Mouse (Mus musculus) lung, postnatal 14 days (tissue): ENCODE measurements at regions not wholly inside any gene's neighbourhood (a gene's known extent, or its start where the extent isn't known, plus 50 kb on each side); places are given as distances from the start of the nearest gene placed in this dataset.

Experiments used
- DNase-seq: peaks from one replicate; pipeline ENCODE4 v3.0.0; 2021

GRCm38 (mm10) chr3:155994044-155994443, 567.5 kb upstream of the Negr1 start:
- no peak for DNase-seq

DNA sequence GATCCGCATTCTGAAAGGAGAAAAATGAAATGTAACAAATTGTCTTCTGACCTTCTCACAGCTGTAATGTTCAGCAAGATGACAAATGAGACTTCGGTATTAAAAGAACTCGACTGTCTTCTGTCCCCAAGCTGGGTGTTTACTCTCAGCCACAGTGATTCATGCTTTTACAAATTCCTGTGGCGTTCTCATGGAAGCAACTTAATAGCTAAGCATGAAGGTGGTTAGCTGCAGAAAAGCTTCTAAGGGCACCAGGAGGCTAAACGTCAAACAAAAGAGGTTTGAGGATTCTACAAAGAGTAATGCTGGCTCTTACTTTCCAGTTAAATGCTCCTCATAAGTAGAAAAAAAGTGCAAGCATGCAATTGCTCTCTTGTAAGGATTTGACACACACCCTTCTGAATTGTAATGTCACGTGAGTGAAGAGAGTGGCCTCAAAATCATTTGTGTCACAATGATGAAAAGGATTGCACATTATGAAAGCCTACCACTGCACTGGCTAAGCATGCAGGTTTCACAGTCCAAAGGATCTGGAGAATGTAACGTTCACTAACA, 543.8 kb upstream of the Negr1 start:
- no peak for DNase-seq

- no peak for DNase-seq
Observed at GRCm38 (mm10) chr3:156028602-156029188, 532.9 kb upstream of the Negr1 start.

- DNase-seq, result no peak
Observed at GRCm38 (mm10) chr3:156070257-156070656, 491.3 kb upstream of the Negr1 start.

GRCm38 (mm10) chr3:156082268-156082667, 479.3 kb upstream of the Negr1 start:
- DNase-seq, result no peak

DNA sequence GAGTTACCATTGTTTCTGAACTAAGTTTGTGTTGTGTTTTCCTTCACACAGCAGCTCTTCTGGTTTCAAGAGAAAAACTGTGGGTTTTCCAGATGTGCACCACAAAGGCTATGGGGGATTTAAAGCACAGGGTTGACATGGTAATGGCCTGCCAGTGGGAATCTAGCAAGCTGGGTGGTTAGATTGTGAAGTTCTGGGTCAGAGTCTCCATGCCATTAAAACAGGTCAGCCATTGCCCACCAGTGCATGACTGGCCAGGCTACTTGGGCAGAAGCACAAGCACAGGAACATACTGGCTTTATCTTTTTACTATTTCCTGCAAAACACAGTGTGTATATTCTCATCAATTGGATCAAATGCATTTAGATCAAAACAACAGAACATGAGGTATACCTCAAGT, 467.9 kb upstream of the Negr1 start:
- DNase-seq, result no peak

- DNase-seq, result no peak
Observed at GRCm38 (mm10) chr3:156094990-156095389, 466.6 kb upstream of the Negr1 start.

DNA sequence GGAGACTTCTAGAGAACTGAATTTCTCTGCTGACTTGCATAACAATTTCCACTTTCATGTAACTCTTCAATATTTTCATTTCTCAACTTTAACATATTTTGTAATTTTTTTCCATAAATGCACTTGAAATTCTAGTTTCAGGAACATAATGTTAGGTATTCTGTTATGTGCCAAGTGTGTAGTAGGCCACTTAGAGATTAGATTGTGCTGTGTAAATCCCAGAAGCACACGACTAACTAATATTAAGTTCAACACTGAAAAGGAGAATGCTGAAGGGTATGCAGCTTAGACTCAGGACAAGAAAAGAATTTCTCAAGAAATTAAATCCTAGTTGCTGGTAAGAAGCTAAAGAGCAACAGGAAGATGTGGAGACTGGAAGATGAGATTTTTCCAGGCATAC, 455.8 kb upstream of the Negr1 start:
- no peak for DNase-seq

GRCm38 (mm10) chr3:156120341-156120740, 441.3 kb upstream of the Negr1 start:
- no peak for DNase-seq

DNA sequence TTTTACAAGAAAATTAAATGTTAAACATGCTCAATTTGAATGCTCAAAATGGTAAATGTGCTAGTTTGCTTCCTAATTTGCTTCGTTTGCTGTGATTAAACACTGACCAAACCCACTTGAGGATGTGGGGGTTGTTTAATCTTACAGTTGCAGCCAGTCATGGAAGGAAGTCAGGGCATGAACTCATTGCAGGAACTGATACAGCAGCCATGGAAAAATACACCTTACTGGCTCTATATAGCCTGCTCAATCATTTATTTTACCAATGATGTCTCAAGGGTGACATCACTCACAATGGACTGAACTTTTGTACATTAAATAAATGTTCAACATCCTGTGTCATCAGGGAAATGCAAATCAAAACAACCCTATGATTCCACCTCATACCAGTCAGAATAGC, 430.0 kb upstream of the Negr1 start:
- no peak for DNase-seq

GRCm38 (mm10) chr3:156141355-156141754, 420.2 kb upstream of the Negr1 start:
- DNase-seq, result no peak

DNA sequence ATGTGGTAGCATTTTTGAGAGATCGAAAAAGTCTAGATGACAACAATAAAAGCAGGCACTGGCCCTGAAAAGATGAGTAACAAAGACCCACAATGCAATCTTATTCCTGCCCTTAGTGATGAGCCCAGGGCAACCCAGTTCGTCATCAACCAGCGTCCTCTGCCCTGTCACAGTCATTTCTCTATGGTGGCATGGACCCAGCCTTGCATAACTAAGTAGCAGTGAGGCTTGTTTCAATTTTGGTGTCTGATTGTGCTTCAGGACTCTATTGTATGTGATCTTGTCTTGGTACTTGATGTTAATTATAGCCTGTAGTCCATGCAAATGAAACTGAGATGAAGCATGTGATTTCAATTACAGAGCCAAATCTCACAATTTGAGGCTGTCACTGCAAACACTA, 412.3 kb upstream of the Negr1 start:
- DNase-seq, result no peak

DNA sequence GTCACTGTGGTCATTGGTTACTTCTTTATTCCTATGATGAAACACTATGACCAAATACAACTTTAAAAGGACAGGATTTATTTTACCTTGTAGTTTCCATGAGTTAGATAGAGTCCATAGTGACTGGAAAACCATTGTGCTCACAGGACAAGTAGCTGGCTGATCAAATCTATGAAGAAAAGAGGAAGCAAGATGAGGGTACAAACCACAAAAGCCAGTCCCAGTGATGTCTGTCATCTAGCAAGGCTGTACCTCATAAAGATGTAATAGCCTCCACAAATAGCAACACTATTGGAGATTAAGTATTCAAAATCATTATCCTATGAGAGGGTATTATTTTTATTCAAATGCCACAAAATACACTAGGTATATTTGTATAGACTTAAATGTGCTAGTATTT, 391.5 kb upstream of the Negr1 start:
- no peak for DNase-seq

DNA sequence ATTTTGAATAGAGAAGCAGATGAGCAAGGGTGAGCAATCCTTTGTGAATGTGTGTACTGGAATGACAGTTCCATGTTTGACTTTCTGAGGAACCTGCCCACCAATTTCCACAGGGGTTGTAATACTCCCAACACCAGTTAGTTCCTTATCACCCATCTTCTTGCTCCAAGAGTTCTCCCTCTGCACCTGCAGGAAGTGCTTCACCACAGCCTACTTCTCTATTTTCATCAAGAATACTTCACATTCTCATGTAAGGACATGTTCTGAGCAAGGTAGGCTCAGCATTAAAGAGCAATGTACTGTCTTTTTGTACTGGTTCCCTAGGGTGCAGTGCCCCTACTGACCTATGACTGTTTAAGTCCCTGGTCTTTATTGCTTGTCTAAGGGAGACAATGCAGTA, 362.9 kb upstream of the Negr1 start:
- no peak for DNase-seq

DNA sequence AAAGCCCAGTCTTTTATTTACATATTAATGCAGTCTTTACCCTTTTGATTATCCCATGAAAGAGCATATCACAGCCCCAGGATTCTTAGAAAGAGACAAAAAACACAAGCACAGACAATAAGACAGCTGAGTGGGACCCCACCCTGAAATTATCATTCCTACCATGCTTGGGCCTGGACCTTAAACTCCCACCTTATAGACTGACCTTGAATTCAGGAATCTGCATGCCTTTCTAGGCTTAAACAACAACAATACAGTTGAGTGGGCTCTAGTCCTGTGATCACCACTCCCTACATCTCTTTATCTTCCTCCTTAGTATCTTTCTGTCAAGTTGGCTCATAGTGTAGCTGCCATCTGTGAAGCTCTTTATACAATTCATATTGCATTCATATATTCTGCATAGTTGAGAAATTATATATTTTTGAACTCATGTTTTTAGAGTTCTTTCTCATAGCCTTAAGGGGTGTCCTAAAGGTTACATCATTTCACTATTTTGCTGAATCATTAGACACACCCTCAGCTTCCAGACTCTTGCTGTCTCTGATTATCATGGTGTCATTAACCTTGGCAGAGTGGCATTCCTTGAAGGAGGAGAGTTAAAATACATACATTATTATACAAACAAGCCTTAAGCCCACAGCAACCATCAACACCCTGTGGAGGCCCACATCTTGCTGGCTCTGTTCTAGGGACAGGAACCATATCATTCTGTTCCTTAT, 361.7 kb upstream of the Negr1 start:
- DNase-seq, result no peak

GRCm38 (mm10) chr3:156205246-156205645, 356.3 kb upstream of the Negr1 start:
- DNase-seq, result no peak

DNA sequence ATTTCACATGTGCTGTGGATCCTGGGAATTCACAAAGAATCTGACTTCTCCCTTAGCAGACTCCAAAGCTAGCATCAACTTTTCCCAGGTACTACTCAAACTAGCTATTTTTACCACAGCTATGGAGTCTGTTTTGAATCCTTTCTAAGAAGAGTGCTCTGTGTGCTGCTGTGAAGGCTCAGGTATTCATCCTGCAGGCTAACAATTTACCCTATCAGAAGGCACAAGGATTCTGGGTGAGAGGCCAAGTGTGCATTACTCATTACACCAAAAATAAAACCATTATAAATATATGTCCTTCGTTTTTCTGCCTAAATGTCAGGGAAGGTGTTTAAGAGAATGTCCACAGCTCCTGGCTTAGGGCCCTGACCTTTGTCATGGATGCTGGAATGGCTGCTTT, 353.2 kb upstream of the Negr1 start:
- DNase-seq, result no peak

- no peak for DNase-seq
Observed at GRCm38 (mm10) chr3:156210827-156211226, 350.8 kb upstream of the Negr1 start.

DNA sequence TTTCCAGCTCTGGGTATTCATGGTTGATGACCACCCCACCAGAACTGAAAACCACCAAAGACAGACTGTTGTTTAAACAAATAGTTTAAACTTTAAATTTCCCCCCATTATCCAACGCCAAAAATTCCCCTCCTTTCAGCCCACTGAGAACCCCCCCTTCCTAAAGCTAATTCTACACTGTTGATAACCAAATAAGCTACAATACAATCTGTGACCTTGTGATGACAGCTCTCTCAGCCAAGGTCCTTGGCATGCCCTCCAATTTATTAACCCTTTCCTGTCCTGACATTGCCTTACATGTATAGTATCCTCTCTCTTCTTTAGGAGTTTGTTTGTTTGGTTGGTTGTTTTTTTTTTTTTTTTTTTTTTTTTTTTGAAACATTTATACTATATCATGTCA, 346.8 kb upstream of the Negr1 start:
- no peak for DNase-seq

DNA sequence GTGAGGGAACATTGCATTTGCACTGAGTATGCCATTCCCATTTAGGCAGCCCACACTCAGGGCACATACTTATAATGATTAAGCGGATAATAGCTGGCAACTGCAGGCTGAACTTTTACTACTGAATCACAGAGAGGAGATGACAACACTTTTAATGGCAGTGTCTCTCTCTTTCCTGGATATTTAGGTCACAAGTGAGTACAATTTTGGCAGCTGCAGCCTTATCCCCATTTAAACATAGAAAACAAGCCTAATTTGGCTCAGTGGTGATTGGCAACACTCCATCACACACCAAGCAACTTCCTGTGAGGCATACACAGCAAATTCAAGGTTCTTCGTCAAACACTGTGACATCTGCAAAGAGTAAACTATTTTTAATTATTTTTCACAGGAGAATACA, 329.5 kb upstream of the Negr1 start:
- no peak for DNase-seq

- no peak for DNase-seq
Observed at GRCm38 (mm10) chr3:156235955-156236354, 325.6 kb upstream of the Negr1 start.

DNA sequence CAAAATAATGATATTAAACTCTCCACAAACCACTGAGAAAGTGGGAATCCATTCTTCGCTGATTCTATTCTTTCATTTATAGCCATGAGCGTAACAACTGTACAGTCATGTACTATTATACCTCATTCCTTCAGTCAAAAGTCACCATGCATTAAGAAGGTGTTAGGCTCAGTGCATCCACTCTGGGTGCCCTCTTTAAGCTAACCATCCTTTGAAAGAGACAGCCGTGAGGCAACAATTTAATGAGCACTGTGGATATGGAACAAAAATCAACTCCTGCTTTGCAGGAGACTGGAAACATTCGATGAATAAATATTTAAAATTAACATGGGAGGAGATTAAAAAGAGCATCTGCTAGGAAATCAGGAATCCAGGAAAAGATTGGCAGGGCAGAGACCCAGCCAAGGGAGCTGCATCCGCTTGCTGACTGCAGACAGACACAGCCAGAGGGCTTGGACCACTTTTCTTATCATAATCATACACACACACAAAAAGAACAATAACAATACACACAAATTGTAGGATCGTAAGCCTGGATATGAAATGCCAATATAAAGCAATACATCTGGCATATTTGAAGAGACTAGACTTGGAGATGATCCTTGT, 309.2 kb upstream of the Negr1 start:
- DNase-seq, result no peak

- no peak for DNase-seq
Observed at GRCm38 (mm10) chr3:156253172-156253934, 308.2 kb upstream of the Negr1 start.

- DNase-seq, result peak; percentile 22
Observed at GRCm38 (mm10) chr3:156256719-156257118, 304.9 kb upstream of the Negr1 start.
